Mouse (Mus musculus): ENCODE results near the gene Sytl3.
"Not testable (repeated sequence)": the region's sequence is repeated elsewhere in the genome, so short reads cannot be mapped to it uniquely, and the experiment has no call there.

GRCm38 (mm10) chr17:6668522-6668921 lies 9.6 kb downstream of the Sytl3 start:
- not testable (repeated sequence) for TF ChIP-seq RAD21 (IDR thresholded peaks at IDR 0.05; ENCODE audit: low read depth, low read length); EP300 (IDR thresholded peaks at IDR 0.05; ENCODE audit: low read length); POLR2A (IDR thresholded peaks at IDR 0.05; ENCODE audit: low read depth, low read length); NELFE (IDR thresholded peaks at IDR 0.05; ENCODE audit: low read depth, low read length); CHD2 (IDR thresholded peaks at IDR 0.05; ENCODE audit: low read length); CTCF (conservative IDR thresholded peaks at IDR 0.05 in 1 of 2, IDR thresholded peaks at IDR 0.05 in 1 of 2; ENCODE audit: low read depth in 2 of 2, low read length in 2 of 2); MYC (IDR thresholded peaks at IDR 0.05; ENCODE audit: low read depth, low read length); TBP (conservative IDR thresholded peaks at IDR 0.05; ENCODE audit: low read depth, low read length); ZNF384 (IDR thresholded peaks at IDR 0.05; ENCODE audit: low read depth, low read length); UBTF (IDR thresholded peaks at IDR 0.05; ENCODE audit: low read depth, low read length); MAX (IDR thresholded peaks at IDR 0.05; ENCODE audit: low read length)

Measured in CH12.LX (cell line).